Mouse (Mus musculus) kidney, adult 2 months (tissue): ENCODE results near the gene Slc9a8. TPM values are rescaled to one million over a fixed set of nuclear protein-coding genes. Genes with fewer than 3 reads are reported as not detected.

Experiments used
- DNase-seq: peaks from one replicate; pipeline ENCODE4 v3.0.0; 2021
- H3K27ac ChIP-seq: fragments of 200-500 bp; 2 replicates; pipeline ENCODE4 v1.5.1; 2012; ENCODE audit warnings: low read depth, low read length, control low read depth, inconsistent platforms; ENCODE audit not compliant: insufficient read depth
- H3K27me3 ChIP-seq: fragments of 200-500 bp; replicated peaks from 2 replicates; pipeline ENCODE4 v1.6.1; 2012; ENCODE audit warnings: mild to moderate bottlenecking, moderate library complexity, low read length, inconsistent platforms; ENCODE audit not compliant: control insufficient read depth, insufficient read depth
- H3K36me3 ChIP-seq: fragments of 200-500 bp; 2 replicates; pipeline ENCODE4 v1.6.1; 2012; ENCODE audit warnings: mild to moderate bottlenecking, moderate library complexity, low read length, inconsistent platforms; ENCODE audit not compliant: control insufficient read depth, insufficient read depth
- H3K4me1 ChIP-seq: fragments of 200-500 bp; 2 replicates; pipeline ENCODE4 v1.6.1; 2011; ENCODE audit warnings: low read length; ENCODE audit not compliant: control insufficient read depth, insufficient read depth
- H3K4me3 ChIP-seq: fragments of 200-500 bp; 2 replicates; pipeline ENCODE4 v1.5.1; 2011; ENCODE audit warnings: mild to moderate bottlenecking, low read depth, low read length, control low read depth; ENCODE audit not compliant: insufficient read depth
- CTCF ChIP-seq: fragments of 200-500 bp; conservative IDR thresholded peaks from 2 replicates; pipeline ENCODE4 v1.5.1; 2011; ENCODE audit warnings: low read depth, mild to moderate bottlenecking, control low read depth, low read length, moderate library complexity, mixed read lengths; ENCODE audit not compliant: insufficient read depth, insufficient read length
- POLR2A ChIP-seq: fragments of 200-500 bp; IDR thresholded peaks from one replicate; pipeline ENCODE4 v1.6.1; 2011; ENCODE audit warnings: low read depth, low read length, control low read depth
- WGBS: fragments of 180-500 bp; shearing (Covaris S2); methylation state at CpG from one replicate; pipeline ENCODE4 v1.1.7; 2018; 5-methylcytosine and 5-hydroxymethylcytosine counted together
- polyA plus RNA-seq: library from polyadenylated mRNA; depleted of rRNA; stranded (reverse); fragments of >200 nt; gene quantifications from 2 replicates; pipeline ENCODE4 v1.2.3, GENCODE M21; 2012

Gene Slc9a8
- polyA plus RNA-seq, 1 experiment: 226 TPM

DNA sequence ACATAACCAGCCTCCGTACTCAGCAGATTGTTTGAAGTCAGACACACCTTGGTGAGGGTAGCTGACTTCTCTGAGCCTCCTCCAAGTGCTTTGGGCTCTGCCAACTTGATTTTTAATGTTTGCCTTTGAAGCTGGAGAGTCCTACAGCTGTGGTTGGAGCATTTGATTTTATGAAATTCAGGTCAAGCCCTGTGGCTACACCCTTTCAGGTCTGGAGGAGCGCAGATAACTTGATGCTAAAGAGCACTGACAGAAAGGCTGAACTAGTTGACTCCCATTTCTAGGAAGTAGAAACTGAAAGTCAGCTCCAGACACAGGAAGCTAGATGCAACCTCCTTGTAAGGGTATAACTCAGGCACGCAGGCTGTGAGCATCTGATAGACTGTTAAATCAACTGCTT is 83.6 kb downstream of the Slc9a8 start:
- 39% methylated on average over 3 of the region's 3 CpGs for WGBS
- no peak for TF ChIP-seq CTCF
- no peak for TF ChIP-seq POLR2A
- DNase-seq: peak; percentile 45
- Histone ChIP-seq H3K36me3 (no peaks in the 10 kb centered on the region), H3K4me3 (no peak overlapping the region), H3K4me1 (peaks cover 14% of the 10 kb centered on the region; the same call in 1 of the 2 replicates), H3K27ac (peak overlapping the region; percentile 81), H3K27me3 (no peaks in the 10 kb centered on the region)

DNA sequence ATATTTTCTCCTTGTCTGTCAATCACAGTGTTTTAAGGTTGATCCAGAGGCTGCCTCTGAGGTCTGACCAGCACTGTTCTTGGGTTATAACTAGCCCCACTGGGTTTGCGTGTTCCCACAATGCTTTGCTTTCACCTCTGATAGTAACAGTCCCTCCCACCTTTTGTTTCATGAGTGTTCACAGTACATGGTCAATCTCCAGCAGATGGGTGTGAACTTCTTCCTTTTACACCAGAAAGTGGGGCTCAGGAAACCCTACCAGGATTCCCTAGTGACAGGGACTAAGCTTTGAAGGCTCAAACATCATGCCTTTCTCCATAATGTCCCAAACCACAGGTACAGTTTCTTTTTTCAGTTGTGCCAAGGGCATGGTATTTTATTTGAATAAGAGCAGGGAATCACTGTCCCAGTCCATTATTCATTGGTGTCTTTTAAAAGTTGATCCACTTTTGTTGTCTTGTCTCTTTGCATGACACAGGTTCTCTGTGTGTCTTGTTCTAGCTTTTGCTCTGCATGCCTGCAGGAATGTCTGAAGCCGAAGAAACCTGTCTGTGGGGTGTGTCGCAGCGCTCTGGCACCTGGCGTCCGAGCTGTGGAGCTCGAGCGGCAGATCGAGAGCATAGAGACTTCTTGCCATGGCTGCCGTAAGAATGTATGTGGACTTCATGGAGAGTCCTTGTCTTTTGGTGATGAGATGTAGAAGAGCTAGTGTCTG is 85.2 kb downstream of the Slc9a8 start:
- no peak overlapping the region for H3K4me3 ChIP-seq
- no peak overlapping the region for H3K27ac ChIP-seq
- WGBS: 89% methylated on average over 10 of the region's 10 CpGs
- no peak for TF ChIP-seq POLR2A
- TF ChIP-seq CTCF: no peak
- H3K27me3 ChIP-seq: no peaks in the 10 kb centered on the region
- H3K36me3 ChIP-seq: peaks cover 3% of the 10 kb centered on the region; the same call in 1 of the 2 replicates
- peaks cover 11% of the 10 kb centered on the region; the same call in 1 of the 2 replicates for H3K4me1 ChIP-seq
- no peak for DNase-seq

DNA sequence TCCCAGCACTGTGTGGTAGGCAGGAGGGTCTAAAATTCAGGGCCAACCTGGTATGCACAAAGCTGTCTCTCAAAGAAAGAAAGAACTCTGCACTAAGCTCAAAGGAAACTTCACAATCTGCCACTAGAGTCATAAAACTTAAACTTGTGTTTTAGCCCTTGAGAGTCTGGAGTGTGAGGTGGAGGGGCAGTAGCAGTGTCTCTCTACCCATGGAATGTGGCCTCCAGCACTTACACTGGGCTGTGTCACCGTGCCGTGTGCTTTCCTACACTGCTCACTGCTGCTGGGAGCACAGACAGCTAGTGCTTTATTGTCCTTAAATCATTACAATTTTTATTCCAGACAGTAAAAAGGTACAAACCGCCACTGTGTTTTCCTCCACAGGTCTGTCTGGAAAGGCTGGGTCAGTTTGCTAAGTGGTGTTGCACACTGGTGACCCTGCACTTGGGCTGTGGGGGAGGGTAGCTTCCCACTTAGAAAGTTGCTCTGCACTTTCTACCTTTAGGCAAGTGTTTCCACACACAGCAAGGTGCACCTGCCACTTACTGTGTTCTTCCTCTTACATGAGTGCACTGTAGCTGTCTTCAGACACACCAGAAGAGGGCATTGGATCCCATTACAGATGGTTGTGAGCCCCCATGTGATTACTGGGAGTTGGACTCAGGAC is 86.3 kb downstream of the Slc9a8 start:
- no peak overlapping the region for H3K4me3 ChIP-seq
- whole genome bisulfite sequencing: 48% methylated on average over 3 of the region's 3 CpGs
- no peak overlapping the region for H3K27ac ChIP-seq
- peaks cover 3% of the 10 kb centered on the region; the same call in 1 of the 2 replicates for H3K36me3 ChIP-seq
- H3K27me3 ChIP-seq: no peaks in the 10 kb centered on the region
- peaks cover 11% of the 10 kb centered on the region; the same call in 1 of the 2 replicates for H3K4me1 ChIP-seq
- no peak for DNase-seq
- TF ChIP-seq CTCF: no peak
- TF ChIP-seq POLR2A: no peak

DNA sequence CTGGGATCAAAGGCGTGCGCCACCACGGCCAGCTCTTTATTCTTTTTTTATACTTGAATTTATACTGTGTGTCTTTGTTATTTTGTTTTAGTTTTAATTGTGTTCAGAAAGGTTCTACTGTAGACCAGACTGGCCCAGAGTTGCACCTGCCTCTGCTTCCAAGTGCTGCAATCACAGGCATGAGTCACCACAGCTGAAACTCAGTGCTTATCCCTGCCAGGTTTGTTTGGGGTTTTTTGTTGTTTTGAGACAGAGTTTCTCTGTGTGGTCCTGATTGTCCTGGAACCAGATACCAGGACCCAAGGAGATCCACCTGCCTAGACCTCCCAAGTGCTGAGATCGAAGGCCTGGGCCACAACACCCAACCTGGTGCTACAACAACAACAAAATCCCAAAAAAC is 87.1 kb downstream of the Slc9a8 start:
- peaks cover 3% of the 10 kb centered on the region; the same call in 1 of the 2 replicates for H3K36me3 ChIP-seq
- peaks cover 11% of the 10 kb centered on the region; the same call in 1 of the 2 replicates for H3K4me1 ChIP-seq
- no peak overlapping the region for H3K27ac ChIP-seq
- DNase-seq: no peak
- H3K4me3 ChIP-seq: no peak overlapping the region
- H3K27me3 ChIP-seq: no peaks in the 10 kb centered on the region
- TF ChIP-seq POLR2A (no peak), CTCF (no peak)
- 93% methylated on average over 4 of the region's 4 CpGs for WGBS

DNA sequence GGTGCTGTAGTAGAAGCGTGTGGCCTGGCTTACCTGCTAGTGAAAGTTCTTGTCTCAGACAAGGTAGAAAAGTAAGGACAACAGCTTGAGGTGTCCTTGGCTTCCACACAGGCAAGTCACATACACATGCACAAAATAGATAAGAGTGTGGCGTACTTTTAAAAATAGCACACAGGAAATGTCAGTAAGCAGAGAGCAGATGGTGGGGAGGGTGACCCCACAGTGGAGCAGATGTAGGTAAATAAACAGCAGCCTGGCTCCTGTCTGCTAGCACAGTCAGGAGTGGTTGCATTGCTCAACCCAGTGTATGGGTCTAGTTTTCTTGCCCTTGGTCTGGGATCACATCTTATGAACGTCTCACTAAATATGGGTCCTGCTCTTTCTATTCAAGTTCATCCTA is 89.0 kb downstream of the Slc9a8 start:
- Histone ChIP-seq H3K4me1 (peaks cover 4% of the 10 kb centered on the region; the same call in 1 of the 2 replicates), H3K27me3 (no peaks in the 10 kb centered on the region), H3K36me3 (peaks cover 7% of the 10 kb centered on the region; the same call in 1 of the 2 replicates), H3K4me3 (no peak overlapping the region), H3K27ac (no peak overlapping the region)
- no peak for TF ChIP-seq CTCF
- no peak for TF ChIP-seq POLR2A
- 69% methylated on average over 3 of the region's 3 CpGs for WGBS
- no peak for DNase-seq

DNA sequence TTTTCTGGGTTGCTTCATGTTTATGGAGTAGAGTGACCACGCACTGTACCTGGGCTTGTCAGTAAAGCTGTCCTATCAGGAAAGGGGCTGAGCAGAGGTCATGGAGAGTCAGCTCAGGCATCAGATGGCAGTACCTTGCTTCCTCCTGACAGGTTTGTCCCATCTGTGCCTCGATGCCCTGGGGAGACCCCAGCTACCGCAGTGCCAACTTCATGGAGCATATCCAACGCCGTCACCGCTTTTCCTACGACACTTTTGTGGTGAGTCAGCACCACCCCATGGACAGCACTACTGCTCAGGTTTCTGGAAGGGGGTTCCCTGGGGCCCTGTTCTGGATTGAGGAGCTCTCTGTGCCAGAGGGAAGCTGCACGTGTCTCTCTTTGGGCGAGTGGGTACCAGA is 90.9 kb downstream of the Slc9a8 start:
- 92% methylated on average over 9 of the region's 9 CpGs for WGBS
- no peaks in the 10 kb centered on the region for H3K4me1 ChIP-seq
- no peak overlapping the region for H3K4me3 ChIP-seq
- no peaks in the 10 kb centered on the region for H3K27me3 ChIP-seq
- no peak overlapping the region for H3K27ac ChIP-seq
- no peak for DNase-seq
- H3K36me3 ChIP-seq: peaks cover 7% of the 10 kb centered on the region; the same call in 1 of the 2 replicates
- TF ChIP-seq CTCF (no peak), POLR2A (no peak)

DNA sequence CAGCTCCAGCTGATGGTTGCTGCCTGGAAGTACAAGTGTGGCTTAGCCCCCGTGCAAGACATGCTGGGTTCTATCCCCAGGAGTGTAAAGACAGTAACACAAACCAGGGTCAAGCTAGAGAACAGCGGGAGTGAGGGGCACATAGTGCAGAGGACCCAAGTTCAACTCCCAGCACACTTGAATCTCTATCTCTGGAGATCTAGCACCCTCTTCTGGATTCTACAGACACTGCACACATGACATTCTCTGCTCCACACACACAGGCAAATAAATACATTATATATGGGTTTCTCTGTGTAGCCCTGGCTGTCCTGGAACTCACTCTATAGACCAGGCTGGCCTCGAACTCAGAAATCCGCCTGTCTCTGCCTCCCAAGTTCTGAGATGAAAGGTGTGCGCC is 91.5 kb downstream of the Slc9a8 start:
- Histone ChIP-seq H3K27me3 (no peaks in the 10 kb centered on the region), H3K36me3 (peaks cover 7% of the 10 kb centered on the region; the same call in 1 of the 2 replicates), H3K4me1 (no peaks in the 10 kb centered on the region), H3K4me3 (no peak overlapping the region), H3K27ac (no peak overlapping the region)
- WGBS: 88% methylated on average over 5 of the region's 5 CpGs
- DNase-seq: no peak
- TF ChIP-seq CTCF (peak; percentile 35), POLR2A (no peak)
